Mouse (Mus musculus) hindbrain, postnatal 0 days (tissue): Measurements from ENCODE around the gene Lysmd3. TPM values are rescaled to one million over a fixed set of nuclear protein-coding genes. Genes with fewer than 3 reads are reported as not detected.
"Not testable (repeated sequence)": the region's sequence is repeated elsewhere in the genome, so short reads cannot be mapped to it uniquely, and the experiment has no call there.

ENCODE experiments used
- ATAC-seq: fragments of 200-750 bp; cut with Nextera tagmentation; 2 replicates; pipeline ENCODE4 v1.8.0; 2017; ENCODE audit warnings: mild to moderate bottlenecking, moderate TSS enrichment, moderate library complexity
- DNase-seq: peaks from one replicate; pipeline ENCODE4 v3.0.0-alpha.2; 2015; ENCODE audit warnings: low spot score
- H3K27ac ChIP-seq: fragments of 300-500 bp; sonication (generic); 2 replicates; pipeline ENCODE4 v1.5.1; 2014; ENCODE audit warnings: mild to moderate bottlenecking
- H3K27me3 ChIP-seq: fragments of 300-500 bp; sonication (generic); 2 replicates; pipeline ENCODE4 v1.6.1; 2014; ENCODE audit warnings: low read length, mixed read lengths; ENCODE audit not compliant: insufficient read depth
- H3K36me3 ChIP-seq: fragments of 300-500 bp; sonication (generic); 2 replicates; pipeline ENCODE4 v1.6.1; 2014; ENCODE audit warnings: low read length, mixed read lengths; ENCODE audit not compliant: insufficient read depth
- H3K4me1 ChIP-seq: fragments of 300-500 bp; sonication (generic); 2 replicates; pipeline ENCODE4 v1.6.1; 2014; ENCODE audit warnings: antibody characterized with exemption, low read length, mixed read lengths; ENCODE audit not compliant: insufficient read depth
- H3K4me2 ChIP-seq: fragments of 300-500 bp; sonication (generic); 2 replicates; pipeline ENCODE4 v1.6.1; 2014; ENCODE audit warnings: low read depth, mild to moderate bottlenecking, low read length, moderate library complexity, mixed read lengths
- H3K4me3 ChIP-seq: fragments of 300-500 bp; sonication (generic); 2 replicates; pipeline ENCODE4 v1.5.1; 2014; ENCODE audit warnings: low read length
- H3K9ac ChIP-seq: fragments of 300-500 bp; sonication (generic); replicated peaks from 2 replicates; pipeline ENCODE4 v1.6.1; 2014; ENCODE audit warnings: mild to moderate bottlenecking, low read length, moderate library complexity, mixed read lengths
- H3K9me3 ChIP-seq: fragments of 300-500 bp; sonication (generic); 2 replicates; pipeline ENCODE4 v1.6.1; 2016; ENCODE audit warnings: low read length, mixed read lengths
- CTCF ChIP-seq: IDR thresholded peaks from 2 replicates; pipeline ENCODE4 v1.5.1; 2016; ENCODE audit warnings: antibody characterized with exemption, control low read depth, low read depth
- WGBS: fragments of 180-500 bp; shearing (Covaris S2); extraction: QIAGEN DNeasy Blood & Tissue Kit; methylation state at CpG from one replicate; pipeline ENCODE4 v1.1.7; 2014; 5-methylcytosine and 5-hydroxymethylcytosine counted together
- polyA plus RNA-seq: library from polyadenylated mRNA; unstranded; fragments of >200 nt; fragmentation: Nextera tagmentation; extraction: Ambion mirVana; gene quantifications from 2 replicates; pipeline ENCODE4 v1.2.1, GENCODE M21; 2015
- total RNA-seq: library from RNA; depleted of rRNA; stranded (reverse); fragments of >200 nt; gene quantifications from 2 replicates; pipeline ENCODE4 v1.2.3, GENCODE M21; 2014

Lysmd3 gene
- total and polyA plus RNA-seq, 2 experiments from 2014 or later, result 12.5 to 12.8 TPM

DNA sequence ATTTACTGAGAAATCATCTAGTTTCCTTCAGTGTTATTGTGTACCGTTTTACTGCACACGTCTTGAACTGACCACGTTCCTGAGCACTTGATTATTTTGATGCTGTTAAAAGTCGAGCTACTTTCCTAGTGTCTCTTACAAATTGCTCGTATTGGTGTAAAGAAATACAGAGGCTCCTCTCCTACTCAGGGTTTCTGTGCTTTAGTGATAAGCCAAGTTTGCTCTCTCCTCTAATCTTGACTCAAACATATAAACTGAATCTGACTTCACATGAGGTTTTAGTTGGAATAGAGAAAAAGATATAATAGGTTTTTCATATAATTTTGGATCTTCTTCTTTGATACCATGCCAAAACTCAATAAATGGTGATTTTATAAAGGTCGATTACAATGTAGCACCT lies 11.1 kb upstream of the Lysmd3 start:
- no peak overlapping the region for H3K9ac ChIP-seq
- no peaks in the 10 kb centered on the region for H3K27me3 ChIP-seq
- no peak for ATAC-seq
- H3K36me3 ChIP-seq, result no peaks in the 10 kb centered on the region
- H3K4me1 ChIP-seq, result no peaks in the 10 kb centered on the region
- DNase-seq, result no peak
- TF ChIP-seq CTCF, result no peak
- no peak overlapping the region for H3K27ac ChIP-seq
- WGBS, result 84% methylated on average over 6 of the region's 6 CpGs
- H3K4me3 ChIP-seq, result no peak overlapping the region
- H3K9me3 ChIP-seq, result no peaks in the 10 kb centered on the region
- H3K4me2 ChIP-seq, result no peak overlapping the region

DNA sequence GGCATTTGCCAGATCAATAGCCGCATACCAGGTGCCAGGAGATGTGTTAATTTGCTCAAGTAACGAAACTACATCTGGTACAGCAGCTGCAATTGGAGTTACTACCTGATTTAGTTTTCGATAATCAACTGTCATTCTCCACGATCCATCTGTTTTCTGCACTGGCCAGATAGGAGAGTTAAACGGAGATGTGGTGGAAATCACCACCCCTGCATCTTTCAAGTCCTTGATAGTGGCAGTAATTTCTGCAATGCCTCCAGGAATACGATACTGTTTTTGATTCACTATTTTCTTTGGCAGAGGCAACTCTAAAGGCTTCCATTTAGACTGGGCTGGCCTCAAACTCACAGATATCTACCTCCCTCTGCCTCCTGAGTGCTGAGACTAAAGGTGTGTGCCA lies 7.1 kb upstream of the Lysmd3 start:
- not testable (repeated sequence) for DNase-seq, H3K4me1 ChIP-seq, H3K27ac ChIP-seq, H3K36me3 ChIP-seq, H3K4me3 ChIP-seq, H3K27me3 ChIP-seq, H3K9ac ChIP-seq, H3K9me3 ChIP-seq, H3K4me2 ChIP-seq, ATAC-seq
- 76% methylated on average over 4 of the region's 6 CpGs for WGBS

GRCm38 (mm10) chr13:81656091-81656850 lies 1.2 kb upstream of the Lysmd3 start:
- whole genome bisulfite sequencing, result 9% methylated on average over 14 of the region's 14 CpGs

GRCm38 (mm10) chr13:81657008-81657350 lies 484 bp upstream of the Lysmd3 start:
- WGBS, result 5% methylated on average over 5 of the region's 5 CpGs
- DNase-seq (no peak), ATAC-seq (no peak)
- Histone ChIP-seq H3K27me3 (no peaks in the 10 kb centered on the region), H3K9me3 (no peaks in the 10 kb centered on the region), H3K4me2 (peak overlapping the region; percentile 89), H3K4me3 (peak overlapping the region; percentile 91), H3K36me3 (no peaks in the 10 kb centered on the region), H3K27ac (peak overlapping the region; percentile 91), H3K4me1 (no peaks in the 10 kb centered on the region; the same call in 1 of the 2 replicates), H3K9ac (peak overlapping the region; percentile 85)
- no peak for TF ChIP-seq CTCF

More at GRCm38 (mm10) chr13:81656091-81656850, 1.2 kb upstream of the Lysmd3 start:
- H3K4me3 ChIP-seq, result peak overlapping the region; percentile 91
- no peaks in the 10 kb centered on the region for H3K9me3 ChIP-seq
- peak overlapping the region; percentile 89 for H3K4me2 ChIP-seq
- ATAC-seq (no peak), DNase-seq (peak; percentile 42)
- TF ChIP-seq CTCF, result no peak
- H3K27ac ChIP-seq, result peak overlapping the region; percentile 91; the same call in 1 of the 2 replicates
- H3K36me3 ChIP-seq, result no peaks in the 10 kb centered on the region
- no peaks in the 10 kb centered on the region; the same call in 1 of the 2 replicates for H3K4me1 ChIP-seq
- H3K27me3 ChIP-seq, result no peaks in the 10 kb centered on the region
- H3K9ac ChIP-seq, result no peak overlapping the region

- no peak for TF ChIP-seq CTCF
- Histone ChIP-seq H3K9me3 (no peaks in the 10 kb centered on the region), H3K27ac (peak overlapping the region; percentile 91), H3K9ac (peak overlapping the region; percentile 85), H3K27me3 (no peaks in the 10 kb centered on the region), H3K4me1 (no peaks in the 10 kb centered on the region; the same call in 1 of the 2 replicates), H3K4me3 (peak overlapping the region; percentile 91), H3K36me3 (no peaks in the 10 kb centered on the region), H3K4me2 (peak overlapping the region; percentile 89)
- WGBS, result 3% methylated on average over 21 of the region's 21 CpGs
- DNase-seq (no peak), ATAC-seq (peak; percentile 6)
Measured at GRCm38 (mm10) chr13:81658053-81658752, 740 bp downstream of the Lysmd3 start.

DNA sequence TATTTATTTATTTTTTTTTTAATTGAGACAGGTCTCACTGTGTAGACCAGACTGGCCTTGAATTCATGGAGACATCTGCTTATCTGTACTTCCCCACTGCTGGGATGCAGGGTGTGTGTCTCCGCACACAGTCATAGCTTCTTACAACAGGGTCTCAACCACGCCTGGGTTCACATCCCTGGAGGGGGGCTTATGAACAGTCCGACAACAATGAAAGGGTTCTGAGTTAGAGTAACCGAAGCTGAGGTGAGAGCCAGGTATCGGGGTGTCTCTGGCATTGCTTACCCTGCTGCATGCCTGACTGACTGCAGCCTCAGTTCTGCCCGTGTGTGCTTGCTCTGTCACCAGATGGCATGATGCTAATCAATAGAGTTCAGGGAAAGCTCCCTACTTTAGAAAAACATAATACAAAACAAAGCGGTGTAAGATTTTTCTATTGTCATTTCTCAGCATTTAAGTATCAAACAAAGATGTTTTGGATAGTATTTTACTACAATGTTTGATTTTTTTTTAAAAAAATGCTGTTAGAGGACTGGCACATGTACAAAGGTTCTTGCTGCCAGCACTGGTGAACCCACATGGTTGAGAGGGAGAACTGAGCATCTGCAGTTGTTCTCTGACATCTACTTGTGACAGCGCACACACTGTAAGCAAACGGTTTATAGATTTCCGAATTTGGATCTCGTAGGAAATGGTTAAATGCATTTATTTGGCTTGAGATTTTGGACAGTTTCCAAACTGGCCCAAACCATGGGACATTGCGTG lies 6.3 kb downstream of the Lysmd3 start:
- no peaks in the 10 kb centered on the region for H3K27me3 ChIP-seq
- no peaks in the 10 kb centered on the region; the same call in 1 of the 2 replicates for H3K4me1 ChIP-seq
- no peak overlapping the region for H3K4me2 ChIP-seq
- 73% methylated on average over 12 of the region's 12 CpGs for WGBS
- H3K9ac ChIP-seq, result no peak overlapping the region
- no peak for DNase-seq
- no peaks in the 10 kb centered on the region for H3K9me3 ChIP-seq
- H3K4me3 ChIP-seq, result no peak overlapping the region
- H3K36me3 ChIP-seq, result peaks cover 20% of the 10 kb centered on the region; the same call in 1 of the 2 replicates
- no peak overlapping the region for H3K27ac ChIP-seq
- no peak for TF ChIP-seq CTCF
- ATAC-seq, result peak; percentile 71
